Mouse (Mus musculus) forebrain, embryonic 11.5 days (tissue): ENCODE data around the gene Mrpl1. TPM values are rescaled to one million over a fixed set of nuclear protein-coding genes. Genes with fewer than 3 reads are reported as not detected.

Source experiments
- ATAC-seq: fragments of 200-750 bp; cut with Nextera tagmentation; replicated peaks from 2 replicates; pipeline ENCODE4 v1.8.0; 2017; ENCODE audit warnings: moderate TSS enrichment; ENCODE audit not compliant: low FRiP score
- DNase-seq: peaks from one replicate; pipeline ENCODE4 v3.0.0-alpha.2; 2017; ENCODE audit warnings: low spot score
- H3K27ac ChIP-seq: fragments of 300-500 bp; sonication (generic); 2 replicates; pipeline ENCODE4 v1.5.1; 2014; ENCODE audit warnings: low read depth, low read length
- H3K27me3 ChIP-seq: fragments of 300-500 bp; sonication (generic); 2 replicates; pipeline ENCODE4 v1.6.1; 2014; ENCODE audit warnings: mild to moderate bottlenecking, low read length, mixed read lengths; ENCODE audit not compliant: control insufficient read depth, insufficient read depth
- H3K36me3 ChIP-seq: fragments of 300-500 bp; sonication (generic); 2 replicates; pipeline ENCODE4 v1.6.1; 2014; ENCODE audit warnings: mild to moderate bottlenecking, low read length, moderate library complexity, mixed read lengths; ENCODE audit not compliant: control insufficient read depth, insufficient read depth
- H3K4me1 ChIP-seq: fragments of 300-500 bp; sonication (generic); replicated peaks from 2 replicates; pipeline ENCODE4 v1.6.1; 2014; ENCODE audit warnings: low read length, mixed read lengths; ENCODE audit not compliant: control insufficient read depth, insufficient read depth
- H3K4me2 ChIP-seq: fragments of 300-500 bp; sonication (generic); 2 replicates; pipeline ENCODE4 v1.6.1; 2014; ENCODE audit warnings: low read depth, mild to moderate bottlenecking, low read length, moderate library complexity, mixed read lengths; ENCODE audit not compliant: severe bottlenecking
- H3K4me3 ChIP-seq: fragments of 300-500 bp; sonication (generic); 2 replicates; pipeline ENCODE4 v1.5.1; 2014; ENCODE audit warnings: low read depth, low read length
- H3K9ac ChIP-seq: fragments of 300-500 bp; sonication (generic); 2 replicates; pipeline ENCODE4 v1.6.1; 2014; ENCODE audit warnings: low read length
- H3K9me3 ChIP-seq: fragments of 300-500 bp; sonication (generic); 2 replicates; pipeline ENCODE4 v1.6.1; 2016; ENCODE audit warnings: low read length, mixed read lengths; ENCODE audit not compliant: control insufficient read depth
- WGBS: fragments of 180-500 bp; shearing (Covaris S2); extraction: QIAGEN DNeasy Blood & Tissue Kit; methylation state at CpG from one replicate; pipeline ENCODE4 v1.1.7; 2014; 5-methylcytosine and 5-hydroxymethylcytosine counted together
- polyA plus RNA-seq: library from polyadenylated mRNA; unstranded; fragments of >200 nt; fragmentation: Nextera tagmentation; extraction: Ambion mirVana; gene quantifications from 2 replicates; pipeline ENCODE4 v1.2.1, GENCODE M21; 2014

Gene Mrpl1
- polyA plus RNA-seq, 1 experiment from 2014 or later = 23.6 TPM

GRCm38 (mm10) chr5:96308086-96308485 lies 98.8 kb downstream of the Mrpl1 start:
- 93% methylated on average over 13 of the region's 13 CpGs for WGBS
- Histone ChIP-seq H3K9me3 (no peaks in the 10 kb centered on the region), H3K4me3 (no peak overlapping the region), H3K36me3 (no peaks in the 10 kb centered on the region), H3K27me3 (no peaks in the 10 kb centered on the region), H3K4me1 (no peaks in the 10 kb centered on the region), H3K27ac (no peak overlapping the region), H3K4me2 (no peak overlapping the region), H3K9ac (no peak overlapping the region)
- no peak for ATAC-seq
- DNase-seq = no peak

- Histone ChIP-seq H3K4me2 (no peak overlapping the region), H3K9me3 (no peaks in the 10 kb centered on the region), H3K36me3 (no peaks in the 10 kb centered on the region), H3K27me3 (no peaks in the 10 kb centered on the region), H3K4me3 (no peak overlapping the region), H3K4me1 (no peaks in the 10 kb centered on the region), H3K27ac (no peak overlapping the region), H3K9ac (no peak overlapping the region)
- ATAC-seq (no peak), DNase-seq (no peak)
- 55% methylated on average over 5 of the region's 5 CpGs for WGBS
These were observed 99.4 kb downstream of the Mrpl1 start for GRCm38 (mm10) chr5:96308645-96309044.

- no peak overlapping the region for H3K4me3 ChIP-seq
- no peaks in the 10 kb centered on the region for H3K4me1 ChIP-seq
- no peak overlapping the region for H3K27ac ChIP-seq
- no peak for DNase-seq
- no peak overlapping the region for H3K9ac ChIP-seq
- no peaks in the 10 kb centered on the region for H3K9me3 ChIP-seq
- H3K27me3 ChIP-seq = no peaks in the 10 kb centered on the region
- ATAC-seq = no peak
- WGBS = 91% methylated on average over 5 of the region's 5 CpGs
- H3K36me3 ChIP-seq = no peaks in the 10 kb centered on the region
- H3K4me2 ChIP-seq = no peak overlapping the region
These were observed 100.3 kb downstream of the Mrpl1 start for GRCm38 (mm10) chr5:96309566-96309965.

- Histone ChIP-seq H3K4me3 (no peak overlapping the region), H3K9me3 (no peaks in the 10 kb centered on the region), H3K4me2 (no peak overlapping the region), H3K9ac (no peak overlapping the region), H3K4me1 (no peaks in the 10 kb centered on the region), H3K27me3 (no peaks in the 10 kb centered on the region), H3K36me3 (no peaks in the 10 kb centered on the region), H3K27ac (no peak overlapping the region)
- no peak for ATAC-seq
- no peak for DNase-seq
- WGBS = 77% methylated on average over 8 of the region's 8 CpGs
These were observed 102.4 kb downstream of the Mrpl1 start for GRCm38 (mm10) chr5:96311677-96312076.

Other genes starting within 250 kb of the Mrpl1 start
- 10.9 and 11.8 TPM in 2 replicates for gene Cnot6l, start 45.3 kb upstream of the Mrpl1 start, polyA plus RNA-seq
- gene Fras1, start 164.5 kb downstream of the Mrpl1 start, polyA plus RNA-seq = 15.7 and 18.7 TPM in 2 replicates